Mouse (Mus musculus) kidney, adult 2 months (tissue): ENCODE measurements around the gene Ykt6. TPM values are rescaled to one million over a fixed set of nuclear protein-coding genes. Genes with fewer than 3 reads are reported as not detected.

ENCODE experiments used
- DNase-seq: peaks from one replicate; pipeline ENCODE4 v3.0.0; 2021
- H3K27ac ChIP-seq: fragments of 200-500 bp; 2 replicates; pipeline ENCODE4 v1.5.1; 2012; ENCODE audit warnings: low read depth, low read length, control low read depth, inconsistent platforms; ENCODE audit not compliant: insufficient read depth
- H3K27me3 ChIP-seq: fragments of 200-500 bp; replicated peaks from 2 replicates; pipeline ENCODE4 v1.6.1; 2012; ENCODE audit warnings: mild to moderate bottlenecking, moderate library complexity, low read length, inconsistent platforms; ENCODE audit not compliant: control insufficient read depth, insufficient read depth
- H3K36me3 ChIP-seq: fragments of 200-500 bp; 2 replicates; pipeline ENCODE4 v1.6.1; 2012; ENCODE audit warnings: mild to moderate bottlenecking, moderate library complexity, low read length, inconsistent platforms; ENCODE audit not compliant: control insufficient read depth, insufficient read depth
- H3K4me1 ChIP-seq: fragments of 200-500 bp; 2 replicates; pipeline ENCODE4 v1.6.1; 2011; ENCODE audit warnings: low read length; ENCODE audit not compliant: control insufficient read depth, insufficient read depth
- H3K4me3 ChIP-seq: fragments of 200-500 bp; 2 replicates; pipeline ENCODE4 v1.5.1; 2011; ENCODE audit warnings: mild to moderate bottlenecking, low read depth, low read length, control low read depth; ENCODE audit not compliant: insufficient read depth
- CTCF ChIP-seq: fragments of 200-500 bp; conservative IDR thresholded peaks from 2 replicates; pipeline ENCODE4 v1.5.1; 2011; ENCODE audit warnings: low read depth, mild to moderate bottlenecking, control low read depth, low read length, moderate library complexity, mixed read lengths; ENCODE audit not compliant: insufficient read depth, insufficient read length
- POLR2A ChIP-seq: fragments of 200-500 bp; IDR thresholded peaks from one replicate; pipeline ENCODE4 v1.6.1; 2011; ENCODE audit warnings: low read depth, low read length, control low read depth
- WGBS: fragments of 180-500 bp; shearing (Covaris S2); methylation state at CpG from one replicate; pipeline ENCODE4 v1.1.7; 2018; 5-methylcytosine and 5-hydroxymethylcytosine counted together
- polyA plus RNA-seq: library from polyadenylated mRNA; depleted of rRNA; stranded (reverse); fragments of >200 nt; gene quantifications from 2 replicates; pipeline ENCODE4 v1.2.3, GENCODE M21; 2012

Gene Ykt6
- polyA plus RNA-seq, 1 experiment: 60.4 TPM

- no peak for DNase-seq
- no peaks in the 10 kb centered on the region for H3K36me3 ChIP-seq
- no peaks in the 10 kb centered on the region for H3K27me3 ChIP-seq
- WGBS: 89% methylated on average over 5 of the region's 5 CpGs
- no peak overlapping the region for H3K27ac ChIP-seq
- H3K4me1 ChIP-seq: no peaks in the 10 kb centered on the region
- H3K4me3 ChIP-seq: no peak overlapping the region
- no peak for TF ChIP-seq POLR2A
Measured at GRCm38 (mm10) chr11:5994212-5994611, 38.7 kb downstream of the Ykt6 start.

DNA sequence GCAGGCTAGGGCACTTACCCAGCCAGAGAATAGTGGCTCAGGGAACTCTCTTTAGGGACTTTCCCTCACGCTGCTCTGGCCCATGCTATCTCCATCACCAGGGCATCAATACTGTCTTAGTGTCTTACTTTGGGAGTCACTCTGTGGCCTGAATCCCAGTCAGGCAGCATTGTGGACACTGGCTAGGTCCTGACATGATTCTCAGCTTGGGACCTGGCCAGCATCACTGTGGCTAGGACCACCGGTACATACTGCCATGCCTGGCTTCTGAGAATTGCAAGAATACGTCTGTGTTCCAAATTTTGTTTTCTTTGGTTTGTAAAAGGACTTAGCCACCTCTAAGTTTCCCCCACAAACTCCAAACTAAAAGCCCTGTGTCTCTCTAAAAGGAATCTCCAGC, 39.4 kb downstream of the Ykt6 start:
- Histone ChIP-seq H3K36me3 (no peaks in the 10 kb centered on the region), H3K4me3 (no peak overlapping the region), H3K4me1 (peaks cover 4% of the 10 kb centered on the region; the same call in 1 of the 2 replicates), H3K27ac (no peak overlapping the region), H3K27me3 (no peaks in the 10 kb centered on the region)
- TF ChIP-seq CTCF (no peak), POLR2A (no peak)
- DNase-seq: no peak
- 88% methylated on average over 3 of the region's 3 CpGs for WGBS

- TF ChIP-seq POLR2A (no peak), CTCF (peak; percentile 96)
- Histone ChIP-seq H3K4me1 (peaks cover 13% of the 10 kb centered on the region), H3K27me3 (no peaks in the 10 kb centered on the region), H3K27ac (no peak overlapping the region), H3K4me3 (no peak overlapping the region), H3K36me3 (no peaks in the 10 kb centered on the region)
- peak; percentile 87 for DNase-seq
- WGBS: 13% methylated on average over 8 of the region's 8 CpGs
Measured at GRCm38 (mm10) chr11:5995989-5996388, 40.5 kb downstream of the Ykt6 start.

- H3K36me3 ChIP-seq: no peaks in the 10 kb centered on the region
- no peak overlapping the region for H3K4me3 ChIP-seq
- WGBS: 98% methylated on average over 2 of the region's 2 CpGs
- peaks cover 24% of the 10 kb centered on the region for H3K4me1 ChIP-seq
- no peak for DNase-seq
- TF ChIP-seq POLR2A (no peak), CTCF (no peak)
- no peak overlapping the region for H3K27ac ChIP-seq
- no peaks in the 10 kb centered on the region for H3K27me3 ChIP-seq
Measured at GRCm38 (mm10) chr11:5998472-5998871, 43.0 kb downstream of the Ykt6 start.

- WGBS: 22% methylated on average over 8 of the region's 8 CpGs
- Histone ChIP-seq H3K27me3 (no peaks in the 10 kb centered on the region), H3K4me1 (peaks cover 29% of the 10 kb centered on the region), H3K4me3 (no peak overlapping the region), H3K27ac (peak overlapping the region; percentile 60; the same call in 1 of the 2 replicates), H3K36me3 (no peaks in the 10 kb centered on the region)
- DNase-seq: peak; percentile 86
- TF ChIP-seq CTCF: no peak
- TF ChIP-seq POLR2A: no peak
Measured at GRCm38 (mm10) chr11:5999832-6000771, 44.6 kb downstream of the Ykt6 start.

- H3K27ac ChIP-seq: no peak overlapping the region
- TF ChIP-seq CTCF (no peak), POLR2A (no peak)
- 85% methylated on average over 14 of the region's 14 CpGs for WGBS
Measured at GRCm38 (mm10) chr11:6000961-6001682, 45.6 kb downstream of the Ykt6 start.

More at GRCm38 (mm10) chr11:6000961-6001682, 45.6 kb downstream of the Ykt6 start:
- H3K4me3 ChIP-seq: no peak overlapping the region
- no peaks in the 10 kb centered on the region for H3K36me3 ChIP-seq
- no peaks in the 10 kb centered on the region for H3K27me3 ChIP-seq
- peaks cover 33% of the 10 kb centered on the region for H3K4me1 ChIP-seq
- DNase-seq: no peak
